Mouse (Mus musculus): Measurements from ENCODE around the gene C1qtnf6.

DNA sequence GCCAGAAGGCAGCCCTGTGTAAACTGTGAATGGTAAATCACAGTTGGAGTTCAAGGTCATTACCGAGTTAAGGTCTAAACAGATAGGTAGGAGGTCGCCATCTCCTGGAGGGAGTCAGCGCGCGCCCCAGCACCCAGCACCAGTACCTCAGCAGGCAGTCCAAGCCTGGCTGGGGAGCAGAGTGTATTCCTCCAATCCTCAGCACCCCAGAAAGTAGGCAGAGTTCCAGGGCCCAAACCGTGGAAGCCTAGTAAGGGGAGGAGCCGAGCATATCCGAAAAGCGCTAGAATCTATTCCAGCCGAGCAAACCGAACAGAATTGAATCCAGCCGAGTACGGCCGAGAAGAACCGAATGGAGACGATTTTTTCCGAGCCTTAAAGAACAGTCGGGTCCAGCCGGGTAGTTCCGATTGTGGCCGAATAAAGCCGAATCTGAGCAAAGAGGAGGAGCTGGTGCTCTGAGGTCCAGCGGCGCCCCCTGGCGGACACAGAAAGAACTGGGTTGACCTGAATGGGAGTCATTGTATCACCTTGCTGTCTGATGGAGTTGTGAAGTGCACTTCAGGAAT is 769 bp upstream of the C1qtnf6 start:
- no peak for TF ChIP-seq POLR2A (IDR thresholded peaks at IDR 0.05; ENCODE audit: control insufficient read depth in 1 of 2, insufficient read depth in 1 of 2, low read depth in 1 of 2, low read length in 2 of 2, poor library complexity in 1 of 2)
- TF ChIP-seq KAT2A (conservative IDR thresholded peaks at IDR 0.05; ENCODE audit: low read depth, low read length): peak; percentile 32; the same call in 1 of the 2 replicates
- no peak for TF ChIP-seq E2F4 (IDR thresholded peaks at IDR 0.05; ENCODE audit: borderline replicate concordance, low read depth, low read length)
- TF ChIP-seq MYB (IDR thresholded peaks at IDR 0.05; ENCODE audit: low read depth, low read length): no peak
- no peak for TF ChIP-seq CHD2 (IDR thresholded peaks at IDR 0.05; ENCODE audit: low read length)
- TF ChIP-seq MAX (IDR thresholded peaks at IDR 0.05; ENCODE audit: low read length): no peak
- no peak for TF ChIP-seq EP300 (IDR thresholded peaks at IDR 0.05; ENCODE audit: low read depth in 1 of 2, low read length in 2 of 2)
- no peak for TF ChIP-seq GATA1 (IDR thresholded peaks at IDR 0.05; ENCODE audit: low read depth, low read length)
- no peak for TF ChIP-seq USF1 (IDR thresholded peaks at IDR 0.05; ENCODE audit: low read depth, low read length)
- TF ChIP-seq CTCF (IDR thresholded peaks at IDR 0.05 in 2 of 3, conservative IDR thresholded peaks at IDR 0.05 in 1 of 3; ENCODE audit: control insufficient read depth in 1 of 3, insufficient read depth in 1 of 3, low read depth in 2 of 3, low read length in 3 of 3, poor library complexity in 1 of 3, severe bottlenecking in 1 of 3): peak; percentile 87 to 95 (median 92)
- no peak for TF ChIP-seq SIN3A (IDR thresholded peaks at IDR 0.05; ENCODE audit: low read length)

Data from MEL (cell line).